Mouse (Mus musculus): ENCODE measurements around the gene Ugt1a1. TPM values are rescaled to one million over a fixed set of nuclear protein-coding genes. Genes with fewer than 3 reads are reported as not detected.
"Not testable (repeated sequence)": the region's sequence is repeated elsewhere in the genome, so short reads cannot be mapped to it uniquely, and the experiment has no call there.

Gene Ugt1a1
- 0.16 TPM in 1 of 2 replicates, not detected in the other for polyA plus RNA-seq (2014; fragmentation: Nextera tagmentation; extraction: Ambion mirVana)

DNA sequence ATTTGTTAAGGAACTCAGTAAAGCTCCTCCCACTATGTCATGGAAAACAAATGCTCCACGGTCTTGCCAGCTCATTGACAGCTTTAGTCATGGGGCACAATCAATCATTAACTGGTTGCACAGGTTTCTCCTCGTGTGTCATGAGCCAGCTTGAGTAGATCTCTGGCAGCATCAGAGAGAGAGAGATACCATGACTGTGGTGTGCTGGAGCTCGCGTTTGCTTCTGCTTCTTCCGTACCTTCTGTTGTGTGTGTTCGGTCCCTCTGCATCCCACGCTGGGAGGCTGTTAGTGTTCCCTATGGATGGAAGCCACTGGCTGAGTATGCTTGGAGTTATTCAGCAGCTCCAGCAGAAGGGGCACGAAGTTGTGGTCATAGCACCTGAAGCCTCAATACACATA, at the start of gene Ugt1a1:
TSS of gene Ugt1a1 (plus strand) at position 148 of the 400 bp plus-strand sequence.
- H3K9ac ChIP-seq: no peak within 1 kb of the TSS
- H3K4me1 ChIP-seq (ENCODE audit: insufficient read depth): no peaks in the 10 kb centered on the region
- no peaks in the 10 kb centered on the region for H3K36me3 ChIP-seq (ENCODE audit: insufficient read depth)
- DNase-seq (no peak), ATAC-seq (ENCODE audit: insufficient read depth) (no peak)
- peaks cover 53% of the 10 kb centered on the region for H3K9me3 ChIP-seq (ENCODE audit: low read depth, low read length)
- H3K27me3 ChIP-seq (ENCODE audit: insufficient read depth, low read length): no peaks in the 10 kb centered on the region
- 64% methylated on average over 8 of the region's 8 CpGs for WGBS
- H3K27ac ChIP-seq (ENCODE audit: low read depth): no peak within 1 kb of the TSS
- no peak within 1 kb of the TSS for H3K4me2 ChIP-seq
- H3K4me3 ChIP-seq (ENCODE audit: low read depth, low read length): no peak within 1 kb of the TSS
- TF ChIP-seq CTCF (IDR thresholded peaks at IDR 0.05; ENCODE audit: low read depth): no peak

DNA sequence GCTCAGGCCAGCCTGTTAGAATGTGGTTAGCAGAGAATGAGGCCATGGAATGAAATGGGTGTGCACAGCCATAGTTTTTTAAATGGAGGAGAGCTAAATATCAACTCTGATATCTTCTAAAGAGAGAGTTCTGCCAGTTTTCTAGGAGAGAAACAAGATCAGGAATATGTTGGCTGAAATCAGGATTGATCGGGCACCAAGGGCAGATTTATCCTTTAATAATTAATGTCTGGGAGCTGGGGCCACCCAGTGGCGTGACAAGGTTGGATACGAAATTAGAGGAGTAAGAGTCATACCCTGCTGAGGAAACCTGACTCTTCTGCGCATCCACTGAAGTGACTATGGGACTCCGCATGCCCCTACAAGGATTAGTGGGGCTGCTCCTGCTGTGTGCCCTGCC, 46.0 kb upstream of the Ugt1a1 start, which contains the start of gene Ugt1a5:
TSS of gene Ugt1a5 (plus strand) at position 302 of the 400 bp plus-strand sequence.
- no peaks in the 10 kb centered on the region for H3K9me3 ChIP-seq (ENCODE audit: low read depth, low read length)
- ATAC-seq (ENCODE audit: insufficient read depth) (no peak), DNase-seq (no peak)
- no peak within 1 kb of the TSS for H3K4me2 ChIP-seq
- no peak within 1 kb of the TSS for H3K9ac ChIP-seq
- H3K27me3 ChIP-seq (ENCODE audit: insufficient read depth, low read length): no peaks in the 10 kb centered on the region
- 69% methylated on average over 5 of the region's 5 CpGs for WGBS
- no peak within 1 kb of the TSS for H3K27ac ChIP-seq (ENCODE audit: low read depth)
- H3K36me3 ChIP-seq (ENCODE audit: insufficient read depth): no peaks in the 10 kb centered on the region
- no peak for TF ChIP-seq CTCF (IDR thresholded peaks at IDR 0.05; ENCODE audit: low read depth)
- no peaks in the 10 kb centered on the region for H3K4me1 ChIP-seq (ENCODE audit: insufficient read depth)
- no peak within 1 kb of the TSS for H3K4me3 ChIP-seq (ENCODE audit: low read depth, low read length)

DNA sequence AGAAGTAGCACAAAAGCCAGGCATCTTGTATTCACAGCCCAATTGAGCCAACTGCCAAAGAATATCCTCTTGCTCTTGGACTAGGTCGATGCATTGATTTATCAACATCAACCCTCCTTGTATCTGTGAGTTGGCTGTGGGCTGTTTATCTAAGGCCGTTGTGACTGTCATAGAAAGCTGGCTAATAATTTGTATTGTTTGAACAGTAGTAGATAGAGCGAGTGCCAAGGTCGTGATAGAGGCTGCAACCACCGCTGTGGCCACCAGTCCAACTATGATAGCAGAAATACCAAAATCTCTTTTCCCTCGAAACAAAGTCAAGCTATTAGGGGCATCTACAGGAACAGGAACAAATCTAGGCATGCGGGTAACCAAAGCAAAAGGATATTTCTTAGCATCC, 39.6 kb upstream of the Ugt1a1 start:
- not testable (repeated sequence) for DNase-seq
- WGBS: 83% methylated on average over 5 of the region's 7 CpGs

DNA sequence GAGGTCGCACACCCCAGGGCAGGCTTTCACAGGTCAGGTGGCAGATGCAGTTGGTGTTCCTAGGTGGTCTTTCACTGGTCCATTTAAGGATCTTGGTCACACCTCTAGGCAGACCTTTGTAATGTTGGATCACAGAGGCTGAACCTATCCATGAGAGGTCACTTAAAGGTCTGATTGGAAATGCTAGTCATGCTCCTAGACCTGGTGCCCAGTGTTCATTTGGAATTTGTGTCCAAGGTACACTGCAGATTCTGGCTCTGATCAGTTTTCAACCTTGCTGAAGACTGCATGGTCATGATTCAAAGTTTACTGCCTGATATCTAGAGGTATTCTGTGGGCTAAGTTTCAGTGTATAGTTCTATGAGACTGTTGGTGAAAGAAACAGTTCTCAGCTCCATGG, 32.1 kb upstream of the Ugt1a1 start:
- ATAC-seq (ENCODE audit: insufficient read depth) (no peak), DNase-seq (no peak)
- Histone ChIP-seq H3K9me3 (ENCODE audit: low read depth, low read length) (peaks cover 15% of the 10 kb centered on the region), H3K27me3 (ENCODE audit: insufficient read depth, low read length) (no peaks in the 10 kb centered on the region), H3K27ac (ENCODE audit: low read depth) (no peak overlapping the region), H3K4me3 (ENCODE audit: low read depth, low read length) (no peak overlapping the region), H3K9ac (no peak overlapping the region), H3K4me1 (ENCODE audit: insufficient read depth) (no peaks in the 10 kb centered on the region), H3K4me2 (no peak overlapping the region), H3K36me3 (ENCODE audit: insufficient read depth) (no peaks in the 10 kb centered on the region)
- TF ChIP-seq CTCF (IDR thresholded peaks at IDR 0.05; ENCODE audit: low read depth): no peak
- 88% methylated on average over 1 of the region's 1 CpGs for WGBS

More for the DNA sequence above, 39.6 kb upstream of the Ugt1a1 start:
- H3K36me3 ChIP-seq (ENCODE audit: insufficient read depth); H3K9ac ChIP-seq; H3K4me3 ChIP-seq (ENCODE audit: low read depth, low read length); H3K27me3 ChIP-seq (ENCODE audit: insufficient read depth, low read length); H3K9me3 ChIP-seq (ENCODE audit: low read depth, low read length); H3K4me2 ChIP-seq; H3K27ac ChIP-seq (ENCODE audit: low read depth); ATAC-seq (ENCODE audit: insufficient read depth); H3K4me1 ChIP-seq (ENCODE audit: insufficient read depth): not testable (repeated sequence)

DNA sequence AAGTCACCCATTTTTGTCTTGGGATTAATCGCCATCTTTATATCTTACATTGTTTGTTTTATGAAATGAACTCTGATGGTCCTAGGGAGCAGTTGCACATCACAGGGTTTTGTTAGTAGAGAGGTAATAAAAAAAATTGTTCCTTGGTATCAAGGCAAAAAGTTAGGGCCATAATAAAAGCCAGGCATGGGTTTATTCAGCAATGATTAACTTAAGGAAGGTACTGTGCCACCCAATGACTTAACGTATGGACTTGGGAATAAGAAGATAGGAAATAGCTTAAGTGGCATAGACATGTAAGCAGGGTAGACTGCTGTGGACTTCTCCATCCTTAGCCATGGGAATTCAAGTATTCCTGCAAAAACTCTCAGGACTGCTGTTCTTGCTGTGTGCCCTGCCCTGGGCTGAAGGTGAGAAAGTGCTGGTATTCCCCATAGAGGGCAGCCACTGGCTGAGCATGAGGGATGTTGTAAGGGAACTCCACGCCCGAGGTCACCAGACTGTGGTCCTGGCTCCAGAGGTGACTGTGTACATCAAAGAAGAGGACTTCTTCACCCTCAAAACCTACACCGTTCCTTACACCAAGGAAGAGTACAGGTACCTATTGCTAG, 25.3 kb upstream of the Ugt1a1 start:
- Histone ChIP-seq H3K27me3 (ENCODE audit: insufficient read depth, low read length) (no peaks in the 10 kb centered on the region), H3K9me3 (ENCODE audit: low read depth, low read length) (no peaks in the 10 kb centered on the region), H3K9ac (no peak overlapping the region), H3K36me3 (ENCODE audit: insufficient read depth) (no peaks in the 10 kb centered on the region), H3K4me2 (no peak overlapping the region), H3K4me1 (ENCODE audit: insufficient read depth) (no peaks in the 10 kb centered on the region), H3K4me3 (ENCODE audit: low read depth, low read length) (no peak overlapping the region), H3K27ac (ENCODE audit: low read depth) (no peak overlapping the region)
- 83% methylated on average over 5 of the region's 5 CpGs for WGBS
- DNase-seq (no peak), ATAC-seq (ENCODE audit: insufficient read depth) (no peak)
- TF ChIP-seq CTCF (IDR thresholded peaks at IDR 0.05; ENCODE audit: low read depth): no peak

- H3K36me3 ChIP-seq (ENCODE audit: insufficient read depth): no peaks in the 10 kb centered on the region
- ATAC-seq (ENCODE audit: insufficient read depth): no peak
- H3K4me2 ChIP-seq: no peak overlapping the region
- H3K27me3 ChIP-seq (ENCODE audit: insufficient read depth, low read length): no peaks in the 10 kb centered on the region
- no peaks in the 10 kb centered on the region for H3K4me1 ChIP-seq (ENCODE audit: insufficient read depth)
- 75% methylated on average over 3 of the region's 3 CpGs for WGBS
- no peak overlapping the region for H3K9ac ChIP-seq
- DNase-seq: no peak
- TF ChIP-seq CTCF (IDR thresholded peaks at IDR 0.05; ENCODE audit: low read depth): no peak
- no peak overlapping the region for H3K27ac ChIP-seq (ENCODE audit: low read depth)
- H3K9me3 ChIP-seq (ENCODE audit: low read depth, low read length): no peaks in the 10 kb centered on the region
- no peak overlapping the region for H3K4me3 ChIP-seq (ENCODE audit: low read depth, low read length)
These were observed 19.6 kb upstream of the Ugt1a1 start for GRCm38 (mm10) chr1:88192136-88192535.

DNA sequence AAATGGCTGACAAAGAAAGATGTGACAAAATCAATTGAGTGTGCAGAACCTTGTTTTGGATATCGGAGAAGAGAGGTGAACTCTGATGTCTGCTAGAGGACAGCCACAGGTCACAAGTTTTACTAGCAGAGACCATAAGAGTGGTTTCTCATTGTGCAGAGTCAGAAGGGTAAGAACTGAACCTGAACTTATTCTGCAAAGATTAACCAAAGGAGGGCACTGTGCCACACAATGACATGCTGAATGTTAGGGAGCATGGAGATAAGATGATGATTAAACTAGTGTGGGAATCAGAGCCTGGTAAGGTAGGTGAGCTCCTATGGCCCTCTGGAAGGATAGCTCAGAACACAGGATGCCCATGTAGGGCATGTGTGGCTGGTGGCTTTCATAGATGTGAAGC, 16.1 kb upstream of the Ugt1a1 start:
- no peak overlapping the region for H3K4me2 ChIP-seq
- WGBS: 88% methylated on average over 1 of the region's 1 CpGs

More for the DNA sequence above, 16.1 kb upstream of the Ugt1a1 start:
- Histone ChIP-seq H3K9me3 (ENCODE audit: low read depth, low read length) (no peaks in the 10 kb centered on the region), H3K27me3 (ENCODE audit: insufficient read depth, low read length) (no peaks in the 10 kb centered on the region), H3K9ac (no peak overlapping the region), H3K36me3 (ENCODE audit: insufficient read depth) (no peaks in the 10 kb centered on the region), H3K4me3 (ENCODE audit: low read depth, low read length) (no peak overlapping the region), H3K27ac (ENCODE audit: low read depth) (no peak overlapping the region), H3K4me1 (ENCODE audit: insufficient read depth) (no peaks in the 10 kb centered on the region)
- no peak for DNase-seq
- no peak for ATAC-seq (ENCODE audit: insufficient read depth)
- no peak for TF ChIP-seq CTCF (IDR thresholded peaks at IDR 0.05; ENCODE audit: low read depth)

Measured in lung, embryonic 14.5 days (tissue).